13 mouse cellular contexts compared by ENCODE assay signal in the genomic region with DNA sequence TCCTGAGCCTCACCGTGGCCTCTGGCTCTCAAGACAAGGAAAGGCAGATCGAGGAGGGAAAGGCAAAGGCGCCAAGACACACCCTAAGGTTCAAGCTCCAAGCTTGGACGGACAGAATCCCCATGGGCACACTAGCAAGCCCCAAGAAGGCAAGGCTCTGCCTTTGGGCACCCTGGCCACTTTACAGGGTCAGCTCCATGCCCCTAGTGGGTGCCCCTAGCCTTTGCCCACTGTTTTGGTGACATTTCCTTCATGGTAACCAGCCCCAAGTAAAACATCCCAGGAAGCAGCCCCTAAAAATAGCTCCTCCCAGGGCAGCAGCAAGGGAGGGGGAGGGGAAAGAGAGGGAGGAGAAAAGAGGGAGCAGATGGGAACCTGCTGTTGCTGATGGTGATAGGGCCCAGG. TPM values are rescaled to one million over a fixed set of nuclear protein-coding genes. Genes with fewer than 3 reads are reported as not detected.
DNase-seq lines count a peak whose midpoint lies in the region; ATAC-seq and TF ChIP-seq lines count a peak whose summit lies in the region.
"Had no signal": no experiment of that assay in that cellular context is flagged by ENCODE, and none has a peak within 500 bp of the region (broad histone marks: within the 10 kb centered on the region; RNA-seq: fewer than 3 reads in every experiment).

No protein-coding gene starts in this region.

- 0 out of 2 replicates have a peak overlapping the region, but pooled peaks have one; percentile 31 for H3K9ac ChIP-seq in intestine, postnatal 0 days (ENCODE audit: low read depth, low read length)
- H3K9ac ChIP-seq: limb, embryonic 12.5 days; midbrain, embryonic 15.5 days had no signal

- WGBS in bone marrow, adult 2 months = 46% methylated on average over 4 of the region's 4 CpGs
- WGBS in intestine, postnatal 0 days = 47% methylated on average over 4 of the region's 4 CpGs

- H3K27ac ChIP-seq in layer of hippocampus, adult 2 months = peak overlapping the region; percentile 86
- peak overlapping the region; percentile 93 for H3K27ac ChIP-seq in bone marrow, adult 2 months (ENCODE audit: control insufficient read depth, insufficient read depth, low read depth, low read length, poor library complexity)
- H3K27ac ChIP-seq in brown adipose tissue, adult 24 weeks (replicated peaks; ENCODE audit: low read depth, low read length) = peak overlapping the region; percentile 32
- peak overlapping the region; percentile 81 for H3K27ac ChIP-seq in intestine, postnatal 0 days (ENCODE audit: low read depth, low read length)
- H3K27ac ChIP-seq: embryonic facial prominence, embryonic 10.5 days; limb, embryonic 12.5 days; midbrain, embryonic 15.5 days had no signal

- peak overlapping the region; percentile 6; the same call in 1 of the 2 replicates for H3K4me3 ChIP-seq in layer of hippocampus, adult 2 months
- no peak overlapping the region for H3K4me3 ChIP-seq in bone marrow, adult 2 months (replicated peaks; ENCODE audit: control insufficient read depth, low read depth, low read length)
- no peak overlapping the region for H3K4me3 ChIP-seq in brown adipose tissue, adult 24 weeks (ENCODE audit: insufficient read depth, low read depth, low read length)
- H3K4me3 ChIP-seq in intestine, postnatal 0 days (ENCODE audit: low read depth, low read length) = no peak overlapping the region
- H3K4me3 ChIP-seq: embryonic facial prominence, embryonic 10.5 days; limb, embryonic 12.5 days; midbrain, embryonic 15.5 days had no signal

- 0 out of 2 replicates have a peak, but pooled peaks have one; percentile 5 for TF ChIP-seq CTCF in layer of hippocampus, adult 2 months (conservative IDR thresholded peaks at IDR 0.05)
- TF ChIP-seq CTCF in bone marrow, adult 2 months (IDR thresholded peaks at IDR 0.05; ENCODE audit: control insufficient read depth, insufficient read depth, low read length) = no peak
- TF ChIP-seq CTCF in intestine, postnatal 0 days (IDR thresholded peaks at IDR 0.05; ENCODE audit: low read depth) = no peak

- no peaks in the 10 kb centered on the region for H3K27me3 ChIP-seq in intestine, postnatal 0 days (replicated peaks; ENCODE audit: control insufficient read depth, insufficient read depth, low read length)
- H3K27me3 ChIP-seq: limb, embryonic 12.5 days; midbrain, embryonic 15.5 days had no signal

- peak in 1 of 2 experiments; percentile 50 for DNase-seq in layer of hippocampus, adult 2 months (ENCODE audit: low spot score in 2 of 2)
- no peak for DNase-seq in layer of hippocampus, postnatal 25 days (ENCODE audit: extremely low spot score in 1 of 2, low spot score in 1 of 2)
- DNase-seq in urinary bladder, postnatal 14 days (ENCODE audit: low spot score) = no peak
- DNase-seq: adrenal gland, postnatal 14 days; retina, postnatal 1 day had no signal

- H3K4me2 ChIP-seq in intestine, postnatal 0 days (replicated peaks; ENCODE audit: low read depth) = peak overlapping the region; percentile 44
- H3K4me2 ChIP-seq: limb, embryonic 12.5 days; midbrain, embryonic 15.5 days had no signal

- peak; percentile 63 for ATAC-seq in intestine, postnatal 0 days
- no peak for ATAC-seq in activated CD4-positive, CD25-positive, alpha-beta regulatory T cell, adult 4 months
- ATAC-seq: midbrain, embryonic 15.5 days had no signal

- TF ChIP-seq POLR2A in bone marrow, adult 2 months (IDR thresholded peaks at IDR 0.05; ENCODE audit: borderline replicate concordance, control insufficient read depth, low read depth, low read length) = no peak

- H3K9me3 ChIP-seq in intestine, postnatal 0 days (ENCODE audit: control insufficient read depth) = no peaks in the 10 kb centered on the region
- H3K9me3 ChIP-seq: embryonic facial prominence, embryonic 10.5 days; G1E; limb, embryonic 12.5 days; midbrain, embryonic 15.5 days had no signal

- H3K4me1 ChIP-seq in bone marrow, adult 2 months (ENCODE audit: control insufficient read depth, insufficient read depth, low read length) = peaks cover 15% of the 10 kb centered on the region
- H3K4me1 ChIP-seq in brown adipose tissue, adult 24 weeks (ENCODE audit: control insufficient read depth, insufficient read depth, insufficient read length, low read length) = peaks cover 31% of the 10 kb centered on the region
- H3K4me1 ChIP-seq in intestine, postnatal 0 days (replicated peaks; ENCODE audit: control insufficient read depth, insufficient read depth, low read length) = peaks cover 17% of the 10 kb centered on the region

- peaks cover 50% of the 10 kb centered on the region; the same call in 1 of the 2 replicates for H3K36me3 ChIP-seq in intestine, postnatal 0 days (ENCODE audit: control insufficient read depth, insufficient read depth)

RNA-seq across cellular contexts. Expression of a gene that starts 7.3 kb away (rescaled TPM):
- 100 to 1,000 TPM; 216 to 229 TPM for total RNA-seq in layer of hippocampus, adult 2 months (2021)
- total RNA-seq in layer of hippocampus, postnatal 25 days (2021) = 100 to 1,000 TPM; 205 to 212 TPM
- 4.8 and 13.8 TPM in 2 replicates for polyA plus RNA-seq in bone marrow, adult 2 months (2011; ENCODE audit: insufficient read depth, insufficient read length, low replicate concordance, missing spikeins)
- 9.3 and 12.8 TPM in 2 replicates for polyA plus RNA-seq in brown adipose tissue, adult 24 weeks (2012; ENCODE audit: insufficient read depth, insufficient read length, missing spikeins)
- 27.6 and 37.7 TPM in 2 replicates for polyA plus RNA-seq in intestine, postnatal 0 days (2015; fragmentation: Nextera tagmentation; extraction: Ambion mirVana)
- polyA plus RNA-seq in activated CD4-positive, CD25-positive, alpha-beta regulatory T cell, adult 4 months (2017; shearing (Covaris generic)) = 10 to 100 TPM; 21.9 to 29.4 TPM

RNA-seq across cellular contexts. Expression of a gene that starts 49.8 kb away (rescaled TPM):
- total RNA-seq in layer of hippocampus, adult 2 months (2021) = 1 to 10 TPM; 3.2 to 4.2 TPM
- total RNA-seq in layer of hippocampus, postnatal 25 days (2021) = 1 to 10 TPM; 3.5 to 4.0 TPM
- polyA plus RNA-seq in bone marrow, adult 2 months (2011; ENCODE audit: insufficient read depth, insufficient read length, low replicate concordance, missing spikeins) = 1.8 and 6.9 TPM in 2 replicates
- polyA plus RNA-seq in brown adipose tissue, adult 24 weeks (2012; ENCODE audit: insufficient read depth, insufficient read length, missing spikeins) = 9.6 and 11.6 TPM in 2 replicates
- polyA plus RNA-seq in intestine, postnatal 0 days (2015; fragmentation: Nextera tagmentation; extraction: Ambion mirVana) = 2.7 and 3.8 TPM in 2 replicates
- polyA plus RNA-seq in activated CD4-positive, CD25-positive, alpha-beta regulatory T cell, adult 4 months (2017; shearing (Covaris generic)) = not detected
- polyA plus RNA-seq: G1E had no signal

RNA-seq across cellular contexts. Expression of a gene that starts 52.3 kb away (rescaled TPM):
- total RNA-seq in layer of hippocampus, adult 2 months (2021) = 10 to 100 TPM; 20.4 to 20.9 TPM
- total RNA-seq in layer of hippocampus, postnatal 25 days (2021) = 10 to 100 TPM; 15.3 to 19.3 TPM
- polyA plus RNA-seq in bone marrow, adult 2 months (2011; ENCODE audit: insufficient read depth, insufficient read length, low replicate concordance, missing spikeins) = 21.1 and 50.0 TPM in 2 replicates
- 3.9 and 4.8 TPM in 2 replicates for polyA plus RNA-seq in brown adipose tissue, adult 24 weeks (2012; ENCODE audit: insufficient read depth, insufficient read length, missing spikeins)
- 9.8 and 12.4 TPM in 2 replicates for polyA plus RNA-seq in intestine, postnatal 0 days (2015; fragmentation: Nextera tagmentation; extraction: Ambion mirVana)
- 10 to 100 TPM in 1 of 2 experiments, 1 to 10 TPM in 1; 9.0 to 12.0 TPM for polyA plus RNA-seq in activated CD4-positive, CD25-positive, alpha-beta regulatory T cell, adult 4 months (2017; shearing (Covaris generic))

Comparison
In these comparisons a context has a peak if more than half of its experiments do, and no peak if none do; other contexts are left out.
1. H3K27ac ChIP-seq: peak in every context shown above with its lines; median percentile 93 in bone marrow, adult 2 months; 86 in layer of hippocampus, adult 2 months; 81 in intestine, postnatal 0 days; 32 in brown adipose tissue, adult 24 weeks.